Mouse (Mus musculus): ENCODE data around the gene Trir. TPM values are rescaled to one million over a fixed set of nuclear protein-coding genes. Genes with fewer than 3 reads are reported as not detected.

Trir gene
- polyA plus RNA-seq, 1 experiment, result 108 TPM

DNA sequence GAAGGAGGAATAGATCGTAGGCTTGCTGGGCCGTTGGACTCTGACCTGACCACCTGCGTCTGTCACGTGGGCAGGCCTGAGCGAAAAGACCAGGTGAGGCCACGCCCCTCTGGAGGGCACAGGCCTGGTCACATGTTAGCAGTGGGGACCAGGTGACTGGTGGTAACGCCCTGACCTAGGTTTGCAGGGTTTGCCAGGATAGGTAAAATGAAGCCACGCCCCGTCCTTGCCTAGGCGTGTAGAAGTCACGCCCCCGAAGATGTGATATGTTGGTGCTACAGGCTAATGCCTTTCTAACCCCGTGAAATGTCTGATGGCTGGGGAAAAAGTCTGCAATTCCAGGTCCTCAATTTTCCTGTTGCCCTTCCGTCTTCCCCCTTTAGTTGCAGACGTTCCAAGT is 35.8 kb upstream of the Trir start:
- no peak for TF ChIP-seq POLR2A (IDR thresholded peaks at IDR 0.05; ENCODE audit: low read depth, low read length)
- no peak for TF ChIP-seq CTCF (IDR thresholded peaks at IDR 0.05; ENCODE audit: borderline replicate concordance, insufficient read depth, low read length)
- H3K27ac ChIP-seq (ENCODE audit: insufficient read depth, low read length), result no peak overlapping the region
- H3K4me1 ChIP-seq (ENCODE audit: control insufficient read depth, insufficient read depth, low read length), result peaks cover 17% of the 10 kb centered on the region
- peak overlapping the region; percentile 48 for H3K4me3 ChIP-seq (ENCODE audit: insufficient read depth, low read length)

DNA sequence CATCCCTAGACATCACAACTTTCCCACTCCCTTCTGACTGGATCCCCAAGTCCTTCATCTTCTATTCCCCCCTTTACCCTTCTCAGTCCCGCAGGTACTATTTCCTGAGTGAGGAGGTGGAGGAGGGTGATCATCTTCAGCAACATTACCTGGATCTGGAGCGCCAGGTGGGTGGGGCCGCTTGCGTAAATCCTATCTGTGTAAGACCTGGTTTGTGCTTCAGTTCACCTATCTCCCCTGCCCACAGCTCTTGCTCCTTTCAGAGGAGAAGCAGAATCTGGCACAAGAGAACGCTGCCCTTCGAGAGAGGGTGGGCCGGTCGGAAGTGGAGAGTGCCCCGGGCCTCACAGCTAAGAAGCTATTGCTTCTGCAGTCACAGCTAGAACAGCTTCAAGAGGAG is 32.2 kb upstream of the Trir start:
- H3K27ac ChIP-seq (ENCODE audit: insufficient read depth, low read length), result no peak overlapping the region
- TF ChIP-seq POLR2A (IDR thresholded peaks at IDR 0.05; ENCODE audit: low read depth, low read length) (no peak), CTCF (IDR thresholded peaks at IDR 0.05; ENCODE audit: borderline replicate concordance, insufficient read depth, low read length) (no peak)
- H3K4me1 ChIP-seq (ENCODE audit: control insufficient read depth, insufficient read depth, low read length), result no peaks in the 10 kb centered on the region
- no peak overlapping the region for H3K4me3 ChIP-seq (ENCODE audit: insufficient read depth, low read length)

GRCm38 (mm10) chr8:84995680-84996079 is 30.9 kb upstream of the Trir start:
- no peak overlapping the region for H3K4me3 ChIP-seq (ENCODE audit: insufficient read depth, low read length)
- no peaks in the 10 kb centered on the region for H3K4me1 ChIP-seq (ENCODE audit: control insufficient read depth, insufficient read depth, low read length)
- TF ChIP-seq CTCF (IDR thresholded peaks at IDR 0.05; ENCODE audit: borderline replicate concordance, insufficient read depth, low read length) (no peak), POLR2A (IDR thresholded peaks at IDR 0.05; ENCODE audit: low read depth, low read length) (no peak)
- H3K27ac ChIP-seq (ENCODE audit: insufficient read depth, low read length), result no peak overlapping the region

GRCm38 (mm10) chr8:84996978-84997377 is 29.6 kb upstream of the Trir start:
- H3K4me3 ChIP-seq (ENCODE audit: insufficient read depth, low read length), result no peak overlapping the region
- TF ChIP-seq POLR2A (IDR thresholded peaks at IDR 0.05; ENCODE audit: low read depth, low read length) (no peak), CTCF (IDR thresholded peaks at IDR 0.05; ENCODE audit: borderline replicate concordance, insufficient read depth, low read length) (no peak)
- no peaks in the 10 kb centered on the region for H3K4me1 ChIP-seq (ENCODE audit: control insufficient read depth, insufficient read depth, low read length)
- H3K27ac ChIP-seq (ENCODE audit: insufficient read depth, low read length), result no peak overlapping the region

GRCm38 (mm10) chr8:84997649-84998295 is 28.9 kb upstream of the Trir start:
- H3K4me3 ChIP-seq (ENCODE audit: insufficient read depth, low read length), result no peak overlapping the region

GRCm38 (mm10) chr8:85007686-85008085 is 18.9 kb upstream of the Trir start:
- Histone ChIP-seq H3K27ac (ENCODE audit: insufficient read depth, low read length) (no peak overlapping the region), H3K4me3 (ENCODE audit: insufficient read depth, low read length) (no peak overlapping the region), H3K4me1 (ENCODE audit: control insufficient read depth, insufficient read depth, low read length) (no peaks in the 10 kb centered on the region)
- TF ChIP-seq POLR2A (IDR thresholded peaks at IDR 0.05; ENCODE audit: low read depth, low read length) (no peak), CTCF (IDR thresholded peaks at IDR 0.05; ENCODE audit: borderline replicate concordance, insufficient read depth, low read length) (no peak)

More at GRCm38 (mm10) chr8:84997649-84998295, 28.9 kb upstream of the Trir start:
- TF ChIP-seq CTCF (IDR thresholded peaks at IDR 0.05; ENCODE audit: borderline replicate concordance, insufficient read depth, low read length) (peak; percentile 99), POLR2A (IDR thresholded peaks at IDR 0.05; ENCODE audit: low read depth, low read length) (no peak)
- no peak overlapping the region for H3K27ac ChIP-seq (ENCODE audit: insufficient read depth, low read length)
- no peaks in the 10 kb centered on the region for H3K4me1 ChIP-seq (ENCODE audit: control insufficient read depth, insufficient read depth, low read length)

GRCm38 (mm10) chr8:85011242-85011641 is 15.4 kb upstream of the Trir start:
- no peak overlapping the region for H3K4me3 ChIP-seq (ENCODE audit: insufficient read depth, low read length)
- no peaks in the 10 kb centered on the region for H3K4me1 ChIP-seq (ENCODE audit: control insufficient read depth, insufficient read depth, low read length)
- TF ChIP-seq POLR2A (IDR thresholded peaks at IDR 0.05; ENCODE audit: low read depth, low read length), result no peak
- no peak for TF ChIP-seq CTCF (IDR thresholded peaks at IDR 0.05; ENCODE audit: borderline replicate concordance, insufficient read depth, low read length)
- H3K27ac ChIP-seq (ENCODE audit: insufficient read depth, low read length), result no peak overlapping the region

- no peak overlapping the region for H3K27ac ChIP-seq (ENCODE audit: insufficient read depth, low read length)
- H3K4me3 ChIP-seq (ENCODE audit: insufficient read depth, low read length), result no peak overlapping the region
- peak; percentile 29; the same call in 1 of the 2 replicates for TF ChIP-seq CTCF (IDR thresholded peaks at IDR 0.05; ENCODE audit: borderline replicate concordance, insufficient read depth, low read length)
- no peak for TF ChIP-seq POLR2A (IDR thresholded peaks at IDR 0.05; ENCODE audit: low read depth, low read length)
- H3K4me1 ChIP-seq (ENCODE audit: control insufficient read depth, insufficient read depth, low read length), result no peaks in the 10 kb centered on the region
Observed at GRCm38 (mm10) chr8:85013230-85013840, 13.3 kb upstream of the Trir start.

- TF ChIP-seq CTCF (IDR thresholded peaks at IDR 0.05; ENCODE audit: borderline replicate concordance, insufficient read depth, low read length), result no peak
- TF ChIP-seq POLR2A (IDR thresholded peaks at IDR 0.05; ENCODE audit: low read depth, low read length), result no peak
- Histone ChIP-seq H3K4me1 (ENCODE audit: control insufficient read depth, insufficient read depth, low read length) (no peaks in the 10 kb centered on the region), H3K4me3 (ENCODE audit: insufficient read depth, low read length) (no peak within 1 kb of the TSS), H3K27ac (ENCODE audit: insufficient read depth, low read length) (no peak within 1 kb of the TSS)
Observed at GRCm38 (mm10) chr8:85014431-85014830, 12.2 kb upstream of the Trir start, which contains the start of gene Best2. Best2 (minus strand) TSS chr8:85014531.

DNA sequence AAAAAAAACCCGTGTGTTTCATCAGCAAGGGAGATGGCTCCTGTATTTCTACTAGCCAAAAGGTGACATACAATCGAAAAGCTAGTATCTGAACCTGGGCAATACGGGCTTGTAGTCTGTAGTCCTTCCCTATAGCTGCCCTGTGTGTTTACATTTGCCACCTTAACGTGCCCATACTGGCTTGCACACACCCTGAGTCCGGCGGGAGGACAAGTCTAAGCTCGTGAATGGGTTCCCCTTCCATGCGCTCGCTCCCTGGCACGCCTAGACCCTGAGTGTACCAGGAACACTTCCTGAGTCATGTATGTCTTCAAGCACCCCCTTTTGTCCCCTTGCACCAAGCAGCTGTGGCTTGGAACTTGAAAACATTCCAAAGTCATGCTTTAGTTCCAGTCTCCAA is 9.9 kb upstream of the Trir start:
- no peaks in the 10 kb centered on the region for H3K4me1 ChIP-seq (ENCODE audit: control insufficient read depth, insufficient read depth, low read length)
- H3K27ac ChIP-seq (ENCODE audit: insufficient read depth, low read length), result no peak overlapping the region
- TF ChIP-seq POLR2A (IDR thresholded peaks at IDR 0.05; ENCODE audit: low read depth, low read length) (no peak), CTCF (IDR thresholded peaks at IDR 0.05; ENCODE audit: borderline replicate concordance, insufficient read depth, low read length) (no peak)
- no peak overlapping the region for H3K4me3 ChIP-seq (ENCODE audit: insufficient read depth, low read length)

Measured in embryonic fibroblast, embryonic 13.5 days (primary cell).